Mouse (Mus musculus) testis, adult 2 months (tissue): ENCODE results near the gene Vps33b. TPM values are rescaled to one million over a fixed set of nuclear protein-coding genes. Genes with fewer than 3 reads are reported as not detected.

Experiments used
- H3K27ac ChIP-seq: fragments of 200-500 bp; 2 replicates; pipeline ENCODE4 v1.5.1; 2012; ENCODE audit warnings: low read depth, low read length; ENCODE audit not compliant: control insufficient read depth, insufficient read depth
- H3K27me3 ChIP-seq: fragments of 200-500 bp; 2 replicates; pipeline ENCODE4 v1.6.1; 2012; ENCODE audit warnings: mild to moderate bottlenecking, low read length, moderate library complexity; ENCODE audit not compliant: control insufficient read depth, insufficient read depth
- H3K36me3 ChIP-seq: fragments of 200-500 bp; 2 replicates; pipeline ENCODE4 v1.6.1; 2012; ENCODE audit warnings: mild to moderate bottlenecking, low read length; ENCODE audit not compliant: control insufficient read depth, insufficient read depth
- H3K4me1 ChIP-seq: fragments of 200-500 bp; 2 replicates; pipeline ENCODE4 v1.6.1; 2012; ENCODE audit warnings: low read length; ENCODE audit not compliant: control insufficient read depth, insufficient read depth
- H3K4me3 ChIP-seq: fragments of 200-500 bp; 2 replicates; pipeline ENCODE4 v1.5.1; 2012; ENCODE audit warnings: low read depth, mild to moderate bottlenecking, low read length, moderate library complexity, mixed read lengths; ENCODE audit not compliant: control insufficient read depth
- CTCF ChIP-seq: fragments of 200-500 bp; IDR thresholded peaks from 2 replicates; pipeline ENCODE4 v1.5.1; 2012; ENCODE audit warnings: low read depth, mild to moderate bottlenecking, inconsistent platforms, low read length, moderate library complexity; ENCODE audit not compliant: control insufficient read depth, insufficient read depth, insufficient replicate concordance
- POLR2A ChIP-seq: fragments of 200-500 bp; IDR thresholded peaks from 2 replicates; pipeline ENCODE4 v1.6.1; 2012; ENCODE audit warnings: low read depth, mild to moderate bottlenecking, inconsistent platforms, low read length, moderate library complexity; ENCODE audit not compliant: control insufficient read depth
- polyA plus RNA-seq: library from polyadenylated mRNA; depleted of rRNA; stranded (reverse); fragments of >200 nt; gene quantifications from 2 replicates; pipeline ENCODE4 v1.2.3, GENCODE M21; 2012

The Vps33b gene
- polyA plus RNA-seq, 1 experiment = 9.4 TPM

- H3K4me3 ChIP-seq = no peak overlapping the region
- no peaks in the 10 kb centered on the region for H3K4me1 ChIP-seq
- TF ChIP-seq POLR2A = no peak
- no peak for TF ChIP-seq CTCF
- H3K27ac ChIP-seq = no peak overlapping the region
- H3K27me3 ChIP-seq = no peaks in the 10 kb centered on the region
- H3K36me3 ChIP-seq = peaks cover 1% of the 10 kb centered on the region
Measured at GRCm38 (mm10) chr7:80299568-80299967, 30.1 kb downstream of the Vps33b start.

GRCm38 (mm10) chr7:80301522-80301921 is 32.1 kb downstream of the Vps33b start:
- Histone ChIP-seq H3K27ac (no peak overlapping the region), H3K4me1 (no peaks in the 10 kb centered on the region), H3K4me3 (no peak overlapping the region), H3K27me3 (no peaks in the 10 kb centered on the region), H3K36me3 (peaks cover 1% of the 10 kb centered on the region)
- no peak for TF ChIP-seq POLR2A
- TF ChIP-seq CTCF = no peak

DNA sequence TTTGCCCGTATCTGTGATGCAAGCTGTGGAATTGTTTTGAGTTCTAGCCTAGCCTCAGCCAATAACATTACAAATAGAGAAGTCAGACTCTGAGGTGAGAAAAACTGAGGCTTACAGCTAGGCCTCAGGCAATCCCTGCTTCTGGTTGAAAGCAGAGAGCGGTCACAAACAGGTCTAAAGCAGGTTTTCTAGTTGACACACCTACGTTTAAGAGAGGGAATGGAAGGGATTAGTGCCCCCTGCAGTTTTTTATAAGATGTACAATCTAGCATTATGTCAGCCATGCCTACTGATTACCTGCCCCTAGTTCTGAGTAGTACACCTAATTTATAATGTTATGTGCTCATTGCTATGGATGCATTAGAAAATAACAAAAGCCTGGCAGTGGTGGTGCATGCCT is 38.3 kb downstream of the Vps33b start:
- Histone ChIP-seq H3K4me3 (no peak overlapping the region), H3K36me3 (peaks cover 2% of the 10 kb centered on the region), H3K4me1 (no peaks in the 10 kb centered on the region), H3K27ac (no peak overlapping the region), H3K27me3 (no peaks in the 10 kb centered on the region)
- TF ChIP-seq POLR2A (no peak), CTCF (no peak)

- no peak for TF ChIP-seq POLR2A
- no peak for TF ChIP-seq CTCF
- no peak overlapping the region for H3K27ac ChIP-seq
- H3K36me3 ChIP-seq = peaks cover 2% of the 10 kb centered on the region
- H3K4me3 ChIP-seq = no peak overlapping the region
- H3K27me3 ChIP-seq = no peaks in the 10 kb centered on the region
- H3K4me1 ChIP-seq = no peaks in the 10 kb centered on the region
Measured at GRCm38 (mm10) chr7:80310771-80311170, 41.3 kb downstream of the Vps33b start.

- TF ChIP-seq CTCF (no peak), POLR2A (no peak)
- H3K4me3 ChIP-seq = no peak overlapping the region
- no peaks in the 10 kb centered on the region for H3K27me3 ChIP-seq
- H3K27ac ChIP-seq = no peak overlapping the region
- H3K36me3 ChIP-seq = peaks cover 2% of the 10 kb centered on the region; the same call in 1 of the 2 replicates
- no peaks in the 10 kb centered on the region; the same call in 1 of the 2 replicates for H3K4me1 ChIP-seq
Measured at GRCm38 (mm10) chr7:80315733-80316132, 46.3 kb downstream of the Vps33b start.

GRCm38 (mm10) chr7:80317439-80318115 is 48.1 kb downstream of the Vps33b start:
- Histone ChIP-seq H3K4me3 (no peak overlapping the region), H3K36me3 (0 out of 2 replicates have a peak, but pooled peaks cover 1% of the 10 kb centered on the region)

GRCm38 (mm10) chr7:80318670-80319069 is 49.2 kb downstream of the Vps33b start:
- no peak for TF ChIP-seq POLR2A
- TF ChIP-seq CTCF = no peak
- Histone ChIP-seq H3K27ac (no peak overlapping the region), H3K36me3 (0 out of 2 replicates have a peak, but pooled peaks cover 1% of the 10 kb centered on the region), H3K4me3 (no peak overlapping the region), H3K27me3 (no peaks in the 10 kb centered on the region), H3K4me1 (no peaks in the 10 kb centered on the region; the same call in 1 of the 2 replicates)

More at GRCm38 (mm10) chr7:80317439-80318115, 48.1 kb downstream of the Vps33b start:
- Histone ChIP-seq H3K27ac (no peak overlapping the region), H3K4me1 (no peaks in the 10 kb centered on the region; the same call in 1 of the 2 replicates), H3K27me3 (no peaks in the 10 kb centered on the region)
- TF ChIP-seq CTCF (no peak), POLR2A (no peak)
